Mouse (Mus musculus): ENCODE data around the gene Dnttip1.

Dnttip1 gene

GRCm38 (mm10) chr2:164803921-164804313 lies 58.1 kb downstream of the Dnttip1 start:
- DNase-seq (ENCODE audit: low read depth in 2 of 2, low spot score in 2 of 2) = no peak

- DNase-seq (ENCODE audit: low read depth in 2 of 2, low spot score in 2 of 2) = peak; percentile 96 to 98
These were observed 58.9 kb downstream of the Dnttip1 start, which contains the start of the genes Acot8 and Zswim3 for GRCm38 (mm10) chr2:164804533-164805331. Gene Acot8, minus strand, starts transcription at chr2:164804882. Gene Zswim3, plus strand, starts transcription at chr2:164805098.

DNA sequence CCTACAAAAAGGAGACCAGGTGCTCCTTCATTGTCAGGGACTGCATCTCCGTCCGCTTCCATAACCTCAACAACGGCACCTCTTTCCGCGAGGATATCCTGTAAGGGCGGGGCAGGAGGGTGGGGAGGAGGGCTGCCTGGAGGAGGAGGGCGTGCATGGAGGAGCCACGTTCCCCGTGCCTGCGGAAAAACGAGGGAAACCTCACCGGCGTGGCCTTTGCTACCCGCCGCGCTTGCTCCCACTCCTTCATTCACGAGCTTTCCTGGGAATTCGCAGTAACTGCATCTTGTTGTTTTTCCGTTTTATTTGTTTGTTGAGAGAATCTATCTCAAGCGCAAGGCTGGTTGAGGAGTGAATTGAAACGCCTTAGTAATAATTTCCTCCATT lies 59.5 kb downstream of the Dnttip1 start:
- DNase-seq (ENCODE audit: low read depth in 2 of 2, low spot score in 2 of 2) = no peak

DNA sequence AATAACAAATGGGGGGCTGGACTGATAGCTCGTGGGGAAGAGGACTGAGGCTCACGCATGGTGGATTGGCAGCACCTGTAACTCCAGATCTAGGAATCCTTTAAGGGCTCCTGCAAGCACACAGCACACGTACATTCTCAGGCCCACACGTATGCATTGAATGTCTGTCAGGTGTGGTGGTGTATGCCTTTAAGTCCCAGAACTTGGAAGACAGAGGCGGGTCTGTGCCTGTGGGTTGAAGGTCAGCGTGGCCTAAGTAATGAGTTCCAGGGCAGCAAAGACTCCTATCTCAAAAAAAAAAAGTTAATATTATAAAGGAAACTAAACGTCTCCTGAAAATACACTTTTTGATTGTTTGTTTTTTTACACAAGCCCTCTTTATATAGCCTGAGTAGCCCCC lies 60.8 kb downstream of the Dnttip1 start:
- DNase-seq (ENCODE audit: low read depth in 2 of 2, low spot score in 2 of 2) = no peak

DNA sequence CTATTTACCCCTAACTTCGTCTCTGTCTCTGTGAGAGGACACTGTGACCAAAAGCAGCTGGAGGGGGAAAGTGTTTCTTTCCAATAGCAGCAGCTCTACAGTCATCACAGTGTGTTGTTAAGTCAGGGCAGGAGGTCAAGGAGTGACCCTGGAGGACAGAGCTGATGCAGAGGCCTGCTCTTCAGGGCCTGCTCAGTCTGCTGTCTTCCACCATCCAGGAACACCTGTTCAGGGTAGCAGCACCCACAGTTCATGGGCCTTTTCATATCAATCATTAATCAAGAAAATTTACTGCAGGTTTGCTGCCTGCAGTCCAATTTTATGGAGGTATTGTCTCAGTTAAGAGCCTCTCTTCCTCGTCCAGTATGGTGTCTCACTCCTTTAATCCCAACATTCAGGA lies 67.8 kb downstream of the Dnttip1 start:
- no peak for DNase-seq (ENCODE audit: low read depth in 2 of 2, low spot score in 2 of 2)

- DNase-seq (ENCODE audit: low read depth in 2 of 2, low spot score in 2 of 2) = no peak
These were observed 69.6 kb downstream of the Dnttip1 start for GRCm38 (mm10) chr2:164815348-164815747.

- DNase-seq (ENCODE audit: low read depth in 2 of 2, low spot score in 2 of 2) = no peak
These were observed 70.0 kb downstream of the Dnttip1 start for GRCm38 (mm10) chr2:164815821-164816220.

- no peak for DNase-seq (ENCODE audit: low read depth in 2 of 2, low spot score in 2 of 2)
These were observed 71.4 kb downstream of the Dnttip1 start for GRCm38 (mm10) chr2:164817206-164817605.

GRCm38 (mm10) chr2:164817703-164818102 lies 71.9 kb downstream of the Dnttip1 start:
- no peak for DNase-seq (ENCODE audit: low read depth in 2 of 2, low spot score in 2 of 2)
